Mouse (Mus musculus) limb, embryonic 15.5 days (tissue): Measurements from ENCODE around the gene Smarcd3. TPM values are rescaled to one million over a fixed set of nuclear protein-coding genes. Genes with fewer than 3 reads are reported as not detected.
A peak's percentile ranks its signal among the peaks of the same experiment; 100 is the strongest.

Source experiments
- ATAC-seq: fragments of 200-750 bp; cut with Nextera tagmentation; 2 replicates; pipeline ENCODE4 v1.8.0; 2017; ENCODE audit warnings: low read depth, moderate TSS enrichment; ENCODE audit not compliant: insufficient number of reproducible peaks, low FRiP score, low TSS enrichment
- H3K27ac ChIP-seq: fragments of 300-500 bp; sonication (generic); 2 replicates; pipeline ENCODE4 v1.5.1; 2015; ENCODE audit warnings: moderate library complexity, mild to moderate bottlenecking, inconsistent platforms
- H3K27me3 ChIP-seq: fragments of 300-500 bp; sonication (generic); 2 replicates; pipeline ENCODE4 v1.6.1; 2015; ENCODE audit warnings: inconsistent platforms
- H3K36me3 ChIP-seq: fragments of 300-500 bp; sonication (generic); 2 replicates; pipeline ENCODE4 v1.6.1; 2015; ENCODE audit warnings: inconsistent platforms
- H3K4me1 ChIP-seq: fragments of 300-500 bp; sonication (generic); 2 replicates; pipeline ENCODE4 v1.6.1; 2015; ENCODE audit warnings: inconsistent platforms
- H3K4me2 ChIP-seq: fragments of 300-500 bp; sonication (generic); 2 replicates; pipeline ENCODE4 v1.6.1; 2015; ENCODE audit warnings: mild to moderate bottlenecking, inconsistent platforms
- H3K4me3 ChIP-seq: fragments of 300-500 bp; sonication (generic); 2 replicates; pipeline ENCODE4 v1.5.1; 2015; ENCODE audit warnings: mild to moderate bottlenecking, inconsistent platforms
- H3K9ac ChIP-seq: fragments of 300-500 bp; sonication (generic); 2 replicates; pipeline ENCODE4 v1.6.1; 2015; ENCODE audit warnings: inconsistent platforms
- H3K9me3 ChIP-seq: fragments of 300-500 bp; sonication (generic); 2 replicates; pipeline ENCODE4 v1.6.1; 2016; ENCODE audit warnings: inconsistent platforms
- WGBS: fragments of 180-500 bp; shearing (Covaris S2); methylation state at CpG from one replicate; pipeline ENCODE4 v1.1.7; 2015; 5-methylcytosine and 5-hydroxymethylcytosine counted together
- polyA plus RNA-seq: library from polyadenylated mRNA; unstranded; fragments of >200 nt; fragmentation: Nextera tagmentation; extraction: Ambion mirVana; gene quantifications from 2 replicates; pipeline ENCODE4 v1.2.1, GENCODE M21; 2015

The Smarcd3 gene
- polyA plus RNA-seq, 1 experiment from 2014 or later = 37.2 TPM

DNA sequence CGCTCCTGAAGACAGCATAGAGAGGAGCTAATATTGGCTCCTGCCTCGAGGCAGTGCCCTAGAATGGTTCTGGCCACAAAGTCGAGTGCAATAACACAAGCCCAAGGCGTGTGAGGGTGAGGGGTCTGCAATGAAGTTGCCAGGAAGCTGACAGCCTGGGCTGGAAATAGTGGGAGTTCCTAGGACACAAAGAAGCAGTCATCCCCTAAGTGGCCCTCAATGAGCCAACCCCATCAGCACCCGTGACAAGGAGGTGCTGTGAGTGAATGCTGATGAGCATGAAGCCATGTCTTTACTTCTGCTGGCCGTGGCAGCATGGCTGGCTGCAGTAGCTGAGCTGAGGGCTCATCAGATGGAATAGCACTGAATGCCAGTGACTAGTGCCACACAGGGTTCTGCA is 9.1 kb downstream of the Smarcd3 start:
- no peak for ATAC-seq
- WGBS = 68% methylated on average over 6 of the region's 6 CpGs

GRCm38 (mm10) chr5:24612302-24612649 is 11.9 kb downstream of the Smarcd3 start:
- Histone ChIP-seq H3K4me3 (no peak overlapping the region), H3K27me3 (no peaks in the 10 kb centered on the region), H3K36me3 (no peaks in the 10 kb centered on the region), H3K27ac (no peak overlapping the region), H3K4me2 (no peak overlapping the region), H3K9ac (no peak overlapping the region), H3K4me1 (peaks cover 14% of the 10 kb centered on the region), H3K9me3 (no peaks in the 10 kb centered on the region)
- 66% methylated on average over 5 of the region's 5 CpGs for WGBS
- ATAC-seq = 0 out of 2 replicates have a peak, but pooled peaks have one; percentile 11

More for the DNA sequence above, 9.1 kb downstream of the Smarcd3 start:
- Histone ChIP-seq H3K4me1 (peaks cover 18% of the 10 kb centered on the region), H3K9ac (no peak overlapping the region), H3K27ac (no peak overlapping the region), H3K36me3 (no peaks in the 10 kb centered on the region), H3K4me3 (no peak overlapping the region), H3K4me2 (no peak overlapping the region), H3K27me3 (no peaks in the 10 kb centered on the region), H3K9me3 (no peaks in the 10 kb centered on the region)

DNA sequence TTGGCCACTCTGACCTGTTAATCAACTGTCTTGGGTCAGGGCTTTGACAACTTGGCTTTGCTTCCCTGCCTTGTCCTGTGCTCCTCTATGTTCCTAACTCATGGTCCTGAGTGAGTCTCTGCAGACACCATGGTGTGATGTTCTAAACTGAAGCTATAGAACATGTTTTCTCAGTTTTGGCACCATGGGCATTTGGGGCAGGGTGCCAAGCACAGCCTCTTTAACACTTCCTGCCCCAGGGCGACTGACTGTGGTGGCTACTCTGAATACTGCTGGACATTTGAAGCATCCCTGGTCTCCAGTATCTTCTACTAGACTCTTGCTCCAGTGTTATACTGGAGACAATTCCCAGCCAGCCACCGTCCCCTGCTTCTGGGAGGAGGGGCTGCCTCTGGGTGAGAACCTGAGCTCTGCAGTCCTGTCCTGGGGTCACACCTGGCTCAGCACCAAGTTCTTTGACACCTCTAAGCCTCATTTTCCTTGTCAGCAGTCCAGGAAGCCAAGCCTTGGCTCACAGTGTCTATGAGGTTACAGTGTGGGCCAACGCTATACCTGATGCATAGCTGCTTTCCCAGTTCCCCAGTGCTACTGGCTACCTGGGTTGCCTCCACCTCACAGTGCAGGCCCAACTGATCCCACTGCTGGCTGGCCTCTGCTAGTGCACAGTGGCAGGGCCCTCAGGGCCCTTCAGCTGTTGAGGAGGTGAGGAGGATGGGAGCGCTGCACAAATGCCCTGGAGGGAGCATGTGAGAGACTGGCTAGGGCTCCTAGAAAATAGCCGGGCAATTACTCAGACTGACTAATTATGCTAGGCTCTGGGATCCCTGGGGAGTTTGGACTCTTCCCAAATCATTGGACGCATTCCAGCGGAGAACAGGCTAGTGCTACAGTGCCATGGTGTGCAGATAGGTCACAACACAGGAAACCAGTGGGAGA is 12.6 kb downstream of the Smarcd3 start:
- Histone ChIP-seq H3K4me1 (peaks cover 17% of the 10 kb centered on the region), H3K9me3 (no peaks in the 10 kb centered on the region), H3K4me2 (no peak overlapping the region), H3K4me3 (no peak overlapping the region), H3K27ac (no peak overlapping the region), H3K36me3 (no peaks in the 10 kb centered on the region), H3K9ac (no peak overlapping the region), H3K27me3 (no peaks in the 10 kb centered on the region)
- WGBS = 41% methylated on average over 7 of the region's 7 CpGs
- ATAC-seq = 0 out of 2 replicates have a peak, but pooled peaks have one; percentile 19

GRCm38 (mm10) chr5:24609388-24609787 is 14.8 kb downstream of the Smarcd3 start:
- no peaks in the 10 kb centered on the region for H3K36me3 ChIP-seq
- no peak overlapping the region for H3K27ac ChIP-seq
- no peak overlapping the region for H3K4me2 ChIP-seq
- no peaks in the 10 kb centered on the region for H3K27me3 ChIP-seq
- H3K4me1 ChIP-seq = peaks cover 32% of the 10 kb centered on the region
- 40% methylated on average over 5 of the region's 5 CpGs for whole genome bisulfite sequencing
- no peaks in the 10 kb centered on the region for H3K9me3 ChIP-seq
- no peak overlapping the region for H3K9ac ChIP-seq
- H3K4me3 ChIP-seq = no peak overlapping the region
- no peak for ATAC-seq

DNA sequence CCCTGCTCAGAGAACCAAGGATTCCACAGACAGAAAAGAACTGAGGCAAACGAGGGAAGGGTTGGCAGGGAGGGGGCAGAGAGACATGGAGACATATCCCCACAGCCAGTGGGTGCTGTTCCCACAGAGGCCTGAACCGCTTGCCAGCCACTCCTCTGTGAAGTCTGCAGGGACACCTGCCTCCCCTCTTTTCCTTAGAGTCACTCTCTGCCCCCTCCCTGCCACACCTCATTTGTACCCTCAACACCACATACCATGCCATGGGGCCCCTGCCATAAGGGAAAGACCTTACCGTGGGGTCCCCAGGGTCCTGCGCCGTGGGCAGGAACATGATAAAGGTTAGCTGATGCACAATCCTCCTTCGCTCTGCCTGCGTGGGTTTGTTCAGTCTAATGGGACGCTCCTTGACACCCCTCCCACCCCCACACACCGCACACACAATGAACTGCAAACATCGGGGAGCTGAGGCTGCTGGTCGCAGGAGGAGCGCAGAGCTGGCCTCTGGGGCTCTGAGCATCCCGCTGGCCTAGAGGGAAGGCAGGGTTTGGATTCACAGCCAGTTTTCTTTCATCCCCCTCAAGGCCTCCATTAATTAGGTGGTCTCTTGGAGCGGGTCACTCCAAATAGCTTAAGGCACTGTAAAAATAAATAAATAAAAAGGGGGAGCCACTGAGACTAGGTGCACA is 18.1 kb downstream of the Smarcd3 start:
- H3K36me3 ChIP-seq = no peaks in the 10 kb centered on the region
- 27% methylated on average over 14 of the region's 14 CpGs for WGBS
- peak overlapping the region; percentile 72; the same call in 1 of the 2 replicates for H3K9ac ChIP-seq
- ATAC-seq = no peak
- H3K27me3 ChIP-seq = no peaks in the 10 kb centered on the region
- H3K4me3 ChIP-seq = peak overlapping the region; percentile 76; the same call in 1 of the 2 replicates
- H3K9me3 ChIP-seq = no peaks in the 10 kb centered on the region
- peak overlapping the region; percentile 57 for H3K4me2 ChIP-seq
- peak overlapping the region; percentile 100 for H3K27ac ChIP-seq
- H3K4me1 ChIP-seq = peaks cover 45% of the 10 kb centered on the region

- Histone ChIP-seq H3K4me3 (peak overlapping the region; percentile 76), H3K36me3 (no peaks in the 10 kb centered on the region), H3K27me3 (no peaks in the 10 kb centered on the region), H3K9me3 (no peaks in the 10 kb centered on the region), H3K4me2 (peak overlapping the region; percentile 57), H3K4me1 (peaks cover 51% of the 10 kb centered on the region), H3K27ac (peak overlapping the region; percentile 100), H3K9ac (peak overlapping the region; percentile 72)
- WGBS = 8% methylated on average over 6 of the region's 6 CpGs
- ATAC-seq = no peak
Observed at GRCm38 (mm10) chr5:24605321-24605979, 18.8 kb downstream of the Smarcd3 start.

GRCm38 (mm10) chr5:24604656-24605100 is 19.5 kb downstream of the Smarcd3 start:
- Histone ChIP-seq H3K36me3 (no peaks in the 10 kb centered on the region), H3K27ac (peak overlapping the region; percentile 100), H3K4me3 (peak overlapping the region; percentile 76), H3K9me3 (no peaks in the 10 kb centered on the region), H3K4me1 (peaks cover 56% of the 10 kb centered on the region), H3K4me2 (peak overlapping the region; percentile 57), H3K9ac (peak overlapping the region; percentile 72), H3K27me3 (no peaks in the 10 kb centered on the region)
- 0% methylated on average over 46 of the region's 46 CpGs for WGBS
- peak; percentile 79 for ATAC-seq

GRCm38 (mm10) chr5:24604080-24604655 is 20.0 kb downstream of the Smarcd3 start:
- Histone ChIP-seq H3K36me3 (no peaks in the 10 kb centered on the region), H3K4me2 (peak overlapping the region; percentile 57), H3K9ac (peak overlapping the region; percentile 72), H3K27ac (peak overlapping the region; percentile 100), H3K9me3 (no peaks in the 10 kb centered on the region), H3K4me3 (peak overlapping the region; percentile 76), H3K4me1 (peaks cover 61% of the 10 kb centered on the region), H3K27me3 (no peaks in the 10 kb centered on the region)
- WGBS = 13% methylated on average over 12 of the region's 12 CpGs
- no peak for ATAC-seq

- Histone ChIP-seq H3K9me3 (no peaks in the 10 kb centered on the region), H3K36me3 (no peaks in the 10 kb centered on the region), H3K4me1 (peaks cover 67% of the 10 kb centered on the region), H3K9ac (no peak overlapping the region), H3K27me3 (no peaks in the 10 kb centered on the region), H3K27ac (peak overlapping the region; percentile 100), H3K4me2 (peak overlapping the region; percentile 84), H3K4me3 (peak overlapping the region; percentile 76; the same call in 1 of the 2 replicates)
- no peak for ATAC-seq
- WGBS = 58% methylated on average over 8 of the region's 8 CpGs
Observed at GRCm38 (mm10) chr5:24603431-24604010, 20.7 kb downstream of the Smarcd3 start.

DNA sequence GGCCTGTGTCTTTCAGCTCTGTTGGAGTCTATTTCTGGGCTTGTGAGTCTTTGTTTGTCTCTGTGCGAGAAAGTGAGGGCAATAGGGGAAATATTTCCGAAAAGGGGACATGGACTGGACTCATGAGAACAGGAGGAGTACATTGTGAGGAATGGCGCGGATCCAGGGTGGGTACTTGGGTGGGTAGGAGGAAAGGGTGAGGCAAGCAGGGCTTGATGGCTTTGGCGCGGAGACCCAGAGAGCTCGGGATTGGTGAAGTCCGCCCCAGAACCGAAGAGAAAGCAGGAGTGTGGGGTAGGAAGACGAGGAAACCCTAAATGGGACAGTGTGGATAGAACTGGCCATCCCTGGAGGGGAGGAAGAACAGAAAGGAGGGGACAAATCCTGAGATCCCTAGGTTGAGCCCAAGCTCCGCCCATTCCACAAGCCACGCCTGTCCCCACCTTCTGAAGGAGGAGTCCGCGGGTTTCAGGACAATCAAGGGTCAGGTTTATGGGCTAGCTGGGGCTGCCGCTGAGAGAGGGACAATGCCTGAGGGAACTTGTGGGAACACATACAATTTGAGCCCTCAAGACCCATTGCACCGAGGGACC is 21.4 kb downstream of the Smarcd3 start:
- peak overlapping the region; percentile 74 for H3K9ac ChIP-seq
- H3K9me3 ChIP-seq = no peaks in the 10 kb centered on the region
- WGBS = 2% methylated on average over 16 of the region's 16 CpGs
- H3K4me2 ChIP-seq = peak overlapping the region; percentile 84
- H3K27me3 ChIP-seq = no peaks in the 10 kb centered on the region
- peaks cover 74% of the 10 kb centered on the region for H3K4me1 ChIP-seq
- no peaks in the 10 kb centered on the region for H3K36me3 ChIP-seq
- peak; percentile 57 for ATAC-seq
- H3K4me3 ChIP-seq = peak overlapping the region; percentile 71
- peak overlapping the region; percentile 100 for H3K27ac ChIP-seq
